Mouse (Mus musculus) right cerebral cortex, postnatal 25 days (tissue): ENCODE data around the gene Sry.

Source experiments
- DNase-seq: peaks from one replicate; pipeline ENCODE4 v3.0.0; 2022

The Sry gene

GRCm38 (mm10) chrY:2663558-2663957, at the start of gene Sry:
TSS of gene Sry (minus strand) at chrY:2663658.
- DNase-seq: no peak
